Mouse (Mus musculus): ENCODE results near the gene Nmnat1.
"Not testable (repeated sequence)": the region's sequence is repeated elsewhere in the genome, so short reads cannot be mapped to it uniquely, and the experiment has no call there.

Gene Nmnat1

DNA sequence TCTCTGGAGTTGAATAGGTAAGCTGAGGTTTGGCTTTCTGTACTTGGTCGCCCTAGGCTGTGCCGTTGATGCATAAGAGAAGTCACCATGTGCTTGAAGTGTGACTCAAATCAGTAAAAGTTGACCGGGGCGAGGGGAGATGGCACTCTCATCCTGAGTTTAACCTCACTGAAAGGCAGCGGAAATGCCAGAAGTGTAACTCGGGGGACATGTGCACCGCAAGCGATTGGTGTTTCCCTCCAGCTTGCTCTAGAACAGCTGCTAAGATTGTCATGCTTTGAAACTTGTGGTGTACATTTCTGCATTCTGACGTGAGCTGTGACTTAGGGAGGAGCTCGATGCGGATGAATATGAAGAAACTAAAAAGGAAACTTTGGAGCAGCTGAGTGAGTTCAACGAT lies 2.7 kb upstream of the Nmnat1 start:
- no peak for DNase-seq

DNA sequence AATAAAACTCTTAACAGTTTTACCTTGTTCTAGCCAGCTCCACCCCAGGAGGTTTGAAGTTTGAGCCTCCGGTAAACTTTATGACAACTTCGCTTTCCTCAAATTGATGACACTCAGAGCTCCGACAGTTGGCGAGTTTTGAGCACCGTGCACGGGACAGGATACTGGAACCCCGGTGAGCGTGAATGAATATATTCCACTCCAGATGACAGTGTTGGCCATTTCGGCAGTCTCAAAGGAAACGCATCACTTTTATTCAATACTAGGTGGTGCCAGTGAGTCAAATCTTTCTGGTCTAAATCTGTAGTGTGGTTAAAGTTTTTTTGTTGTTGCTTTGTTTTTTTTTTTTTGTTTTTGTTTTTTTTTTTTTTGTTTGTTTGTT lies 814 bp upstream of the Nmnat1 start:
- peak; percentile 40 for DNase-seq

DNA sequence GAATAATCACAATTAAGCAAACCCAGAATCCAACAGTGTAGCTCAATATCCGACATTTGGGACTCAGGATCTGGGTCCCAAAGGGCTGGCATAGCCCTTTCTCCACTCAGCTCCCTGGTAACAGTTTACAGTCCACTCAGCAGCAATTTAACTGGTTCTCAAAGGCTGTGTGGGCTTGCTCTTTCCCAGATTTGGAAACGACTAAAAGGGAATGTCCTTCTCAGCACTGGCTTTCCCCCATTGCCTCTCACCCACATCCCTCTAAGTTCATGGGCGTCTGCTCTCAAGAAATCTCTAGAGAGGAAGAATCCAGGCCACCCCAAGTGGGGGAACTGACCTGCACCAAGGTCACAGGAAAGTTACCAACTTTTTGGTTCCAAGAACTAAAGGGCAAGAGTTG lies 436 bp downstream of the Nmnat1 start:
- no peak for DNase-seq

DNA sequence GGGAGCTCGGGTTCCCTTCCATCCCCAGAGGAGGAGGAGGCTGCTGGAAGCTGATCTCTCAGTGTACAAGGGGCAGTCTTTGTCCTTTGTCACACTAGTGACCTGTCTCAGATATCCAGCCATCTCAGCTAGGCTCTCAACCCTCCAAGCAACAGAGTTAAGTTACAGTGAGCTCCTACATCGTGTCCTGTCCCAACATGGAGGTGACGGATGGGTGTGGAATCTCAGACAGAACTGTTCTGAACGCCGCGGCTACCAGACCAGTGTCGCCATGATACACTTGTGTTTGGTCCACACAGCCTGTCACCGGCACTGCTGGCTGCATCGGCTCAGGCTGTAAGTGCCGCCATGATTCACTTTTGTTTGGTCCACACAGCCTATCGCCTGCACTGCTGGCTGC lies 7.9 kb downstream of the Nmnat1 start, which contains the start of gene Tmem274:
Tmem274 (plus strand) TSS at position 301 of the 400 bp plus-strand sequence.
- DNase-seq: no peak

DNA sequence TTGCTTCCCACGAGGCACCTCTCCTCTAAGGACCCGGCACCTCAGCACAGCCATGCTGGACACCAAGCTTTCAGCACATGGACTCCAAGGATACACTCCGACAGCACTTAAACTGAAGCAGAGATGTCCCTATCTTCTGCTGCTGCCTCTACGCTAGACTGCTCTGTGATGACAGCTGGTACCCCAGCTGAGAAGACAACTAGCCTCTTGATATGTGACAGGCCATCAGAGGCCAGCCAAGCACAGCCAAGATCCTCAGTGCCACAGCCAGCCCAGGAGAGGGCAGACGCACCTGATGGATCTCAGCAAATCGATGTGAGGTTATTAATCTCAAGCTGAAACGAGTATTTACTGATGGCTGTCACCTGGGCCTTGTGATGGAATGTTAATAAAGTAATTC lies 9.9 kb downstream of the Nmnat1 start:
- no peak for DNase-seq

DNA sequence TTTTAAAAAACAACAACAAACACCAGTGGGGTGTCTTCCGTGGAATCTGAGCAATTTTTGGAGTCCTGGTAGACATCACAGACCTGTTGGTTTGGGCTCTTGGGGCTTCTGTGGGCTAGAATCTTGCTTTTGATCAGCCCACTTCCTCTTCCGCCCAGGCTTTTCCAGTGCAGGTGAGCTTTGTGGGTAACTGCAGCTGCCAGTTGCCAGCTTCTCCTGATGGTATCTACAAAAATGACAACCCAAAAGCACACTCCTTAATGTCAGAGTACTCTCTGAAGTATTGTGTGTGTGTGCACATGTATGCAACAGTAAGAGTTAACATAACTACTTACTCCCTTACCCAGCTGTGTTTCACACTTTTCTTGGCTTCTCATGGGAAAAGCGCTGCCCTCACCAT lies 15.4 kb downstream of the Nmnat1 start:
- peak; percentile 75 for DNase-seq

DNA sequence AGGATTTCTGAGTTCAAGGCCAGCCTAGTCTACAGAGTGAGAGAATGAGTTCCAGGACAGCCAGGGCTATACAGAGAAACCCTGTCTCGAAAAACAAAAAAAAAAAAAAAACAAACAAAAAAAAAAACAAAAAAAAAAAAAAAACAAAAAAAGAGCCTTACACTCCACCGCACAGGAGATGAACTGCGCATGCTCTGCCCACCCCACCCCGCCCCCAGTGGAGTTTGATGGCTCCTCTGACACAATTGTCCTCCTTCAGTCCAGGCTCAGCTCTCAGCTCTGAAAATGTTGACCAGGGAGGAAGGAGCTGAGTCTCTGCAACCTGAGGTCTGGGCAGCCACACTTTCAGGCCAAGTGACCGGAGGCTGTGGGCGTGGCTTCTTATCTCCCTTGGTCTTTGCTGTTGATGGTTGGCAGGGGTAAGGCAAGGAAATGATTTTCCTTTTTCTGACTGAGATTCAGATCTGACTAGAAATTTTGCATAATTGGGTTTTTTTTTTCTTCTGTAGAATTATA lies 21.5 kb downstream of the Nmnat1 start:
- peak; percentile 39 for DNase-seq

DNA sequence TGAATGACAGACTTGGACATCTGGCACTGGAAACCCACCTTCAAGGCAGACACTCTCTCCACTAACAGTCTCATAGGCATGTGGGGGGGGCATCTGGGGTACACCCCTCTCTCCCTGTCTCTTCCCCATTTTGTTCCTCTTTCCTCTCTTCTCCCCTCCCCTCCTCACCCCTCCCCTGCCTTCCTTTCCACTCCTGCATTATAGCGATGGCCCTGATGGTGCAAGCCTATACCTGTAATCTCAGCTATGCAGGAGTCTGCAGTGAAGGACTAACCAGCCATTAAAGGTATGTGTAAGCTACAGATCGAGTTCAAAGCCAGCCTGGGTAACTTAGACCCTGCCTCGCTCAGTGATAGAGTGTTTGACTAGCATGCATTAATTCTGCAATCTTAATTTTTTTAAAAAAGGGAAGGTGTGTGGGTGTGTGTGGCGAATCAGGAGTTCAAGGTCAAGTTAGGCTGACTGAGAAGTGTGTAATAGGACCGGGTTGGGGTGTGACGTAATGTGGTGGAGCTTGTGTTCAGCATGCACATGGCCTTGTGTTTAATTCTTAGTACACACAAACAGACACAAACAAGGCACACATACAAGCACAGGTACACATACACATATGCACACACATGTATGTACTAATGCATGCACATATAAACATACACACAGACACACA lies 22.6 kb downstream of the Nmnat1 start:
- no peak for DNase-seq

DNA sequence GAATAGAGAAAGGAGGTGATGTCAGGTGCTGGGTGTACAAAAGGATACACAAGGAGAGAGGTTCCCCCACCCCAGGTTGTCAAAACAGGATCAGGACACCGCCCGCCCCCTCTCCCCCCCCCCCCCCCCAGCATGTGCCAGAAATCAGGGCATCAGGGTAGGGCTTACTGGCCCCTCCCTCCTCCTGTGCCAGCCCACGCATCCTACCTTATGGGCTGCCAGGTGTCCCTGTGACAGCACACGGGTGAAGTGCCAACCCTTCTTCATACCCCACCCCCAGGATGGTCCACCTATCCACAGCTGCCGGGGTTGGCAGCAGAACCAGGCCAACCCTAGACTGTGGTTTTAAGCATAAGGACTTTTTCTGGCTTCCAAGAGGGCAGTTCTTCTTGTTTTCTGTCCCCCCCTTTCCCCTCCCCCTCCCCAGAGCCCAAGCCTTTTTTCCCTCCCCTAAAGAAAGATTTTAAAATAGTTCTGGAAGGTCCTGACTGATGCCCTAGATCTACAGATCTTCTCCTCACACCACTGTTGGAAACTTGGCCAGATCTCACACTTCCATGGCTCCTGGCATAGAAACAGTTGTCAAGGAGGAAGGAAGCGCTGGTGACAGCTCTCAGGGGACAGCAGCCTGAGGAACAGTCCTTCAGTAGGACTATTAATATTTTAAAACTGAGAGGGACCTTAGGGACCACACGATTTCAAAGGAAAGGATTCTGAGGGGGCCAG lies 23.3 kb downstream of the Nmnat1 start:
- DNase-seq: no peak

DNA sequence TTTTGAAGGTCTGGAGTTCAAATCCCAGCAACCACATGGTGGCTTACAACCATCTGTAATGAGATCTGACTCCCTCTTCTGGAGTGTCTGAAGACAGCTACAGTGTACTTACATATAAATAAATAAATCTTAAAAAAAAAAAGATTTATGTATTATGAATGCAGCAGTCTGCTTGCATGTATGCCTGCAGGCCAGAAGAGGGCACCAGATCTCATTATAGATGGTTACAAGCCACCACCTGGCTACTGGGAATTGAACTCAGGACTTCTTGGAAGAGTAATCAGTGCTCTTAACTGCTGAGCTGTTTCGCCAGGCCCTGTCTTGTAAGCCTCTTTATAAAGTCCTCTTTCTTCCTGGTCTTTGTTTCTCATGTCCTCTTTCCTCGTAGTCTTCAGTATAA lies 24.5 kb downstream of the Nmnat1 start:
- not testable (repeated sequence) for DNase-seq

DNA sequence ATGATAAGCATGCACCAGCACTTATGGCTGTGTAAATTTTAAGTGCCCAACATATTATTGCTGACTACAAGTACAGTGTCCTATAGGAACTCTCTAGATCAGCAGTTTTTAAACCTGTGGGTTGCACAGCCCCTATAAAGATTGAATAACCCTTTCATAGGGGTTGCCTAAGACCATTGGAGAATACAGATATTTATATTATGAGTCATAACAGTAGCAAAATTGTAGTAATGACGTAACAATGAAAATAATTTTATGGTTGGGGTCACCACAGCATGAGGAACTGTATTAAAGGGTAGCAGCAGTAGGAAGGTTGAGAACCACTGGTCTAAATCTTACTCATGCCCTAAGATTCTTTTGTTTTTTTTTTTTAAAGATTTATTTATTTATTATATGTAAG lies 25.6 kb downstream of the Nmnat1 start:
- no peak for DNase-seq

DNA sequence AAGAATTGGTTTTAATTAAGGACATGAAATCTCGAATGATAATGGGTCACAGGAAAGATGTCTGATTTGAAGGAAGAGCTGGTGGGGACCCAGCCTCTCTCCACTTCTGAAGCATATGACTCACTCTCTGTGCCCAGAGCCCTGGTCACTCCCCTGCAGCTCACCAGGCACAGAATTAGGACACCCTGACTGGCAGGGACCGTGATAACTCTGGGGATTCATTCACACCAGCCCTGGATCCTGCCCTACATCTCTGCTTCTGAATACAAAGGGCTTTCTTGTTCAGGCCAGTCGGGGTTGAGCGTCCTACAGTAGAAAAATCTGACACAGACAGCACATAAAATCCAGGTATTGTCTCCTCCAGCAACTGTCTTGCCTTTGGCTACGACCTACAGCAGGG lies 26.5 kb downstream of the Nmnat1 start:
- no peak for DNase-seq

DNA sequence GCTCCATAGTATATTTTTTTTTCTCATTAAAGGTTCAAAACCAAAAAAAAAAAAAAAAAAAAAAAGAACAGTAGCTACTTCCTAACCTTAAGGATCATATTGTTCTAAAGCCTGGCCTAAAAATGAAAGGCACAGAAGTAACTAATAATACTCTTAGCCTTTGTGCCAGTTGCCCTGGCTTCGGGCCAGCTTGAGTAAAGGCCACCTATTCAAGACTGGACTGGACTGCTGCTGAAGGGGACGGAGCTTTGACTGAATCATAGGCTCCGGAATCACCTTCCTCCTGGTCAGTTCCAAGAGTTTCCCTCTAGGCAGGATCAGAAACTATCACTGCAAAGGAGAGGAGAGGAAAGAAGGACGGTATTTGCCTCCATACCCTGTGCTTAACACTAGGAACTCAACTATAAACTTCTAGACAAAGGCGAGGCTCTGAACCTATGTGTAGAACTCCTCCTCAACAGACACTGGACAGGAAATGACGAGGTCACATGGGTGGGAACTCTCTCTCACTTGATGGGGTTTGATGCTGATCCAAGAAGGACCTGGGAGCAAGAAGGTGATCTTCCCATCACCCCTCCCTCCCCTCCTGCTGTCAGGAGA lies 27.1 kb downstream of the Nmnat1 start:
- no peak for DNase-seq

DNA sequence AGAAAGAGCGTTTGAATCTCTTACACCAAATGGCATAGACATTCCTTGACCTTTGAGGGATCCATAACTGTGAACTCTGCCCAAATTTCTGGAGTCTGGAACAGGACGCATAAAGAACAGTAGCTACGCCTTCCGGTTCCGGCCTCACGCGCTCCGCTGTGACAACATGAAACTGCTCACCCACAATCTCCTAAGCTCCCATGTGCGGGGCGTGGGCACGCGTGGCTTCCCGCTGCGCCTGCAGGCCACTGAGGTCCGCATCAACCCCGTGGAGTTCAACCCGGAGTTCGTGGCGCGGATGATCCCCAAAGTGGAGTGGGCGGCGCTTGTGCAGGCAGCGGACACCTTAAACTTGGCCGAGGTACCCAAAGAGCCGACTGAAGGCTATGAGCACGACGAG lies 27.8 kb downstream of the Nmnat1 start:
- DNase-seq: not testable (repeated sequence)

DNA sequence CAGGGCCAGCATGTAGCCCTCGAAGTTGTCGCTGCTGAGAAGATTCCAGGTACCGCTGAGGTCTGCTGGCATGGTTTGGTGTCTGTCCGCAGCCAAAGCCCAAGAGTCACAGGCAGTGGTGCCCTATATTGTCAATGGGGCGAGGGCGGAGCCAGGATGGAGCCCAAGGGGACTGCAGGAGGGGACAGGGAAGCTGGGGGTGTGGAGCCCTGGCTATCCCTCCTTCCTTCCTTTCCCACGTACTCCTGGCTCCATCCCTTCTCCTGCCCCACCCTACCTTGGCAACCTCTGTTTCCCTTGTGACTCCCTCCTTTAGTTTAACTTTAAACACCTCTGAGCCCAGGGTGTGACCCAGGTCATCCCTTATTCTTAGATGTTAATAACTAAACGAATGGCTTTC lies 30.1 kb downstream of the Nmnat1 start, which contains the start of gene Rbp7:
Rbp7 (minus strand) TSS at position 100 of the 400 bp plus-strand sequence.
- no peak for DNase-seq

DNA sequence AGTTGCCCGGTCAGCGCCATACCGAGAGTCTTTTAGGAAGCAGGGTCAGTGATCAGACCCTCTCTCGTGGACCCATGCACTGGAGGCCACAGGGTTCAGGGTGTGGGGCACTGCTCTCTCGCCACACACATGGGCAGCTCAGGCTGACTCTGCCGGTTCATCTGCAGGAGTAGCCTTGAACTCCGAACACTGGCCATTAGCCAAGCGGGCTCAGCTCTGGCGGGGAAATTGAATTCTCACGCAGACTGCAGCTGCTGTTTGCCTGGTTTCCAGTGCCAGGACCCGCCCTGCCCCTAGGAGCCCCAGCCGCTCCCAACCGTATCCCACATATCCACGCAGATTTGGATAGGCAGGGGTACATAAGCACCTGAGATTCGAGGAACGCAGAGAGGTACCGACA lies 30.7 kb downstream of the Nmnat1 start:
- no peak for DNase-seq

DNA sequence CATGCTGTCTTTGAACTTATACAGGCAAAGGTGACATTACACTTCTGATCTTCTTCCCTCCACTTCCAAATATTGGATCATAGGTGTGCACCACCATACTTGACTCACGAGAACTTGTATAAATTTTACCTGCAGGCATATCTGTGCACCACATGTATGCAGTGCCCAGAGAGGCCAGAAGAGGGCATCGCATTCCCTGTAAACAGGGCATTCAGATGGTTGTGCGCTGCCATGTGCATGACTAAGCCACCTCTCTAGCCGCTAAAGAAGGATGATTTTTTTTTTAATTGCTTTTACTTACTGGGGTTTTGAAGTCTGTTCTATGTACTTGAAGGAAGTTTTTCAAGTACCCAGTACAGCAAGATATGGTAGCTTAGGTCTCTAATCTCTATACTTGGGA lies 31.3 kb downstream of the Nmnat1 start:
- DNase-seq: peak; percentile 92

DNA sequence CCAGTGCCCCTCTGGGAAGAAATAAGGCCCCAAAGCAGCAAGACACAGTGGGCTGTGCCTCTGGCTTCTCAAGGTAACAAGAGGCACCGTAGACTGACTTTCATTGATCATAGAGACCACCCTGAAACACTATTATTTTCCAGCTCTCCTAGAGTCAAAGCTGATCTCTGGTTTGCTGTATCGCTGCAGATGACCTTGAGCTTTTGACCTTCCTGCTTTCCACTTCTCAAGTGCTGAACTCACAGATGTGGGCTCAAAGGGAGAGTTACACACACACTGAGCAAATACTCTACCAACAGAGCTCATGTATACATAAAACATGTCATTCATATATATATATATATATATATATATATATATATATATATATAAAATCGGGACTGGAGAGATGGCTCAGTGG lies 34.4 kb downstream of the Nmnat1 start:
- DNase-seq: no peak

DNA sequence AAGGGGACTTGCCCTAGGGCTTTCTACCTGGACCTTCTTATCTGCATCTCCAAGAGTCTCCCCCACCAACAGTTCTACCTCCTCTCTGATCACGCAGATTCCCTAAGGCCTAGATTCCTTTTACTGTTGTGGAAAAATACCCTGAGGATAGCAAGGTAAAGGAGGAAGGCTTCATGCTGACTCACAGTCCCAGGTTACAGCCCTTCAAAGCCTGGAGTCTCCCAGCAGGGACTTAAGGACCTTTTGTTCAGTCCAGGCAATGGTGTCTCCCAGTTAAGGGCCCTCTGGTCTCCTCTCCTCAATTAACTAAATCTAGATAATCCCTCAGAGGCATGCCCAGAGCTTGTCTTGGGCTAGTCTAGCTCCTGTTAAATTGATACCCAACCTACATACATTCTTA lies 38.7 kb downstream of the Nmnat1 start:
- no peak for DNase-seq

DNA sequence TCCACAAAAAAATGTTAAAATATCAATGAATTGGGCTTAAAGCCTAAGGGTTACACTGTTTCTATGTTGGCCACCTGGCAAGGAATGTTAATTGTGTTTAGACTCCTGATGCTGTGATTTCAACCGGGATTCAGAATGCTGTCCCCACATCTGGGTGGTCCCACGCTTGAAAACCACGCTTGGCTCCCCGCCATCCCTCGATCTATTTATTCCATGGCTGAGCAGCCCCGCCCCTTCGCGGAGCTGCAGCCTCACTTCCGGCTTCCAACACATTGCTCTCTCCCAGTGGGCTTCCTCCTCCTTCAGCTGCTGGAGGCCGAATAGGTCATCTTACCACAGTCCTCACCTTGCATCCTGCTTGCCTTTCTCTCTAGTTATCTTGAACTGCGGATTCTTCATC lies 39.1 kb downstream of the Nmnat1 start:
- peak; percentile 64 for DNase-seq

DNA sequence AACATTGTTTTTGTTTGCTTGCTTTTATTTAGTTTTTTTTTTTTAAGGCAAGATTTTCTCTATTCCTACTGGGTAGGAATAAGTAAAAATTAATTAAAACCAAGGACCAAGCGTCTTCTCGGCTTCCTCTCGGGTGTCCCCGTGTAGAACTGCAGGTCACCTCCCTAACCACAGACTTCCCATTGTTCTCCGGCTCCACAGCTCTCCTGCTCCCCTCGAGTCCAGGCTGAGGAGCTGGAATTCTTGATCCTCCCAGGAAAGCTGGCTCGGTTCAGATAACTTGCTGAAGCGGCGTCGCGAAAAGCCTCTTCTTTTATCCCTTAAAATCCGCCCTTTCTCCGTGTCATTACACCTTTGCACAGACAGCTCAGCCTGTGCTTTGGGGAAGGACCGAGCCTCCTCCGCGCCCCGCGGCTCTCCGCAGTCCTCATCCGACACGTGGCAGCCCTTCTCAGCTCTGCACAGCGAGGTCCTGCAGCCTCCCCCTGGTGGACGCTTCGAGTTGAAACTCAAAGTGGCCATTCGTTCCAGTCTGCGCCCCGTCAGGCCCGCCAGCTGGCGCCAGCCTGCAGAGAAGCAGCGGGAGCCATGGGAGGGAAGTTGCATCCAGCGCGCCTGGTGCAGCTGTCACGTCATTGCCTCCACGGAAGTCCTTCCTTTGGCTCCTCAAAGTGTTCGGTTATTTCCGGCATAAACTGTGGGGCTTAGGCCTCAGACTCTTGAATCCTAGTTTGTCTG lies 39.9 kb downstream of the Nmnat1 start:
- DNase-seq: peak; percentile 88

DNA sequence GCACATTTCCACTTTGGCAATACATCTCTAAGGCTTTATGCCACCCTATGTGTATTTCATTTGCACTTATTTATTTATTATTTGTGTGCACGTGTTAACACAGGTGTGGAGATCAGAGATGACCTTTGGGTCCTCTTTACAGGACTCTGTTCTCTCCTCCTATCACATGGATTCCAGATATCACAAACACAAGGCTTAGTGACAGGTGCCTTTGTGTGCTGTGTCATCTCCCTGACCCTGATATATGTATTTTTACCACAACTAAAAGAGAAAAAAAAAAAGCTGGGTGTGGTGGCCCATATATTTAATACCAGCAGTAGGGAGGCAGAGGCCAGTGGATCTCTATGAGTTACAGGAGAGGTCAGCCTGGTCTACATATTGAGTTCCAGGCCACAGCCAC lies 40.5 kb downstream of the Nmnat1 start:
- no peak for DNase-seq

DNA sequence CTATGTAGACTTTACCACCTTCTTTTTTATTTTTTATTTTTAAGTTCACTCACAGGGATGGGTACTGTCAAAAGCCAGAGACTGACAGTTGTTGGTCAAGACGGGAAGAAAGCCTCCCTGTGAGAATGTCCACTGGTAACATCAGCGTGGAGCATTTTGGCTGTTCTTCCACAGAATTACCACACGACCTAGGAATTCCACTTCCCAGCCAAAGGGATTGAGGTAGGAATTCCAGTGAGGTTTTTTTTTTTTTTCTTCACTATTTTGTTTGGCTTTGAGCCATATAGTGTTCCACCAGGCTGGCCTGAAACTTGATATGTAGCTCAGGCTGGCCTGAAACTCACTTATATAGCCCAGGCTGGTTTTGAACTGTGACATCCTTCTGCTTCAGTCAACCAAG lies 42.6 kb downstream of the Nmnat1 start:
- DNase-seq: no peak

Measured in thymus, postnatal 4 days (tissue).